Mouse (Mus musculus) liver, postnatal 0 days (tissue): ENCODE measurements at regions not wholly inside any gene's neighbourhood (a gene's known extent, or its start where the extent isn't known, plus 50 kb on each side); places are given as distances from the start of the nearest gene placed in this dataset.

ENCODE experiments used
- ATAC-seq: fragments of 200-750 bp; cut with Nextera tagmentation; 2 replicates; pipeline ENCODE4 v1.8.0; 2017; ENCODE audit warnings: mild to moderate bottlenecking, moderate library complexity
- DNase-seq: peaks from one replicate; pipeline ENCODE4 v3.0.0-alpha.2; 2016
- H3K27ac ChIP-seq: fragments of 300-500 bp; sonication (generic); 2 replicates; pipeline ENCODE4 v1.5.1; 2014; ENCODE audit warnings: antibody characterized with exemption, moderate library complexity, mild to moderate bottlenecking, low read depth
- H3K27me3 ChIP-seq: fragments of 300-500 bp; sonication (generic); 2 replicates; pipeline ENCODE4 v1.6.1; 2014; ENCODE audit warnings: low read length, control low read depth, mixed read lengths; ENCODE audit not compliant: insufficient read depth
- H3K36me3 ChIP-seq: fragments of 300-500 bp; sonication (generic); replicated peaks from 2 replicates; pipeline ENCODE4 v1.6.1; 2014; ENCODE audit warnings: mild to moderate bottlenecking, control low read depth, low read length, moderate library complexity, mixed read lengths; ENCODE audit not compliant: insufficient read depth
- H3K4me1 ChIP-seq: fragments of 300-500 bp; sonication (generic); 2 replicates; pipeline ENCODE4 v1.6.1; 2014; ENCODE audit warnings: antibody characterized with exemption, mild to moderate bottlenecking, control low read depth; ENCODE audit not compliant: insufficient read depth
- H3K4me2 ChIP-seq: fragments of 300-500 bp; sonication (generic); 2 replicates; pipeline ENCODE4 v1.6.1; 2014; ENCODE audit warnings: low read depth, mild to moderate bottlenecking, low read length, moderate library complexity, mixed read lengths
- H3K4me3 ChIP-seq: fragments of 300-500 bp; sonication (generic); 2 replicates; pipeline ENCODE4 v1.5.1; 2014; ENCODE audit warnings: low read depth, low read length
- H3K9ac ChIP-seq: fragments of 300-500 bp; sonication (generic); replicated peaks from 2 replicates; pipeline ENCODE4 v1.6.1; 2014; ENCODE audit warnings: mild to moderate bottlenecking, moderate library complexity
- H3K9me3 ChIP-seq: fragments of 300-500 bp; sonication (generic); 2 replicates; pipeline ENCODE4 v1.6.1; 2016; ENCODE audit warnings: mild to moderate bottlenecking, control low read depth, low read length, mixed read lengths
- CTCF ChIP-seq: sonication (generic); IDR thresholded peaks from 2 replicates; pipeline ENCODE4 v1.5.1; 2016; ENCODE audit warnings: antibody characterized with exemption, low read depth
- EP300 ChIP-seq: IDR thresholded peaks from 2 replicates; pipeline ENCODE4 v1.6.1; 2016; ENCODE audit warnings: antibody characterized with exemption, low read depth, mild to moderate bottlenecking
- WGBS: fragments of 180-500 bp; shearing (Covaris S2); extraction: QIAGEN DNeasy Blood & Tissue Kit; methylation state at CpG from one replicate; pipeline ENCODE4 v1.1.7; 2014; ENCODE audit not compliant: insufficient replicate concordance; 5-methylcytosine and 5-hydroxymethylcytosine counted together

GRCm38 (mm10) chr17:79553850-79554249, 57.8 kb upstream of the Rmdn2 start:
- DNase-seq (no peak), ATAC-seq (no peak)
- 74% methylated on average over 2 of the region's 2 CpGs for WGBS
- Histone ChIP-seq H3K36me3 (no peaks in the 10 kb centered on the region), H3K27ac (no peak overlapping the region), H3K27me3 (no peaks in the 10 kb centered on the region), H3K4me1 (no peaks in the 10 kb centered on the region), H3K9ac (no peak overlapping the region), H3K4me3 (no peak overlapping the region), H3K9me3 (no peaks in the 10 kb centered on the region), H3K4me2 (no peak overlapping the region)
- no peak for TF ChIP-seq CTCF
- TF ChIP-seq EP300, result no peak

DNA sequence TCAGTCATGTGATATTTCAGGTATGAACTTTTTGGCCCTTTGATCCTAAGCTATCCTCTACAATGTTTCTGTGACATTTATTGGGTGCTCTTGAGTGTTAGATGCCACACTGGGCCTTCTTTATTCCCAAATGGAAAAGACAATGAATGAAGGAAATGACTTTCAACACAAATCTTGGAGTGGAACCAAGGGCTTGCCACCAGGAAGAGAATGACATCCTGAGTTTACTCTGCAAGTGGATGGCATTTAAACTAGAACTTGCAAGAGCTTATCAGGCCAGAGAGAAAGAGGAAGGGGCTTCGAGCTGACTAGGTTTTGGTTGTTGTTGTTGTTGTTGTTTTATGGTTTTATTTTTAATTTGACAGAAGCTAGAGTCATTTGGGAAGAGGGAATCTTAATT, 56.1 kb upstream of the Rmdn2 start:
- H3K4me3 ChIP-seq, result no peak overlapping the region
- H3K9ac ChIP-seq, result no peak overlapping the region
- H3K27ac ChIP-seq, result no peak overlapping the region
- H3K4me2 ChIP-seq, result no peak overlapping the region
- 54% methylated on average over 1 of the region's 1 CpGs for WGBS
- TF ChIP-seq CTCF, result no peak
- TF ChIP-seq EP300, result no peak
- peaks cover 8% of the 10 kb centered on the region for H3K9me3 ChIP-seq
- H3K27me3 ChIP-seq, result no peaks in the 10 kb centered on the region
- no peak for ATAC-seq
- no peak for DNase-seq
- no peaks in the 10 kb centered on the region for H3K36me3 ChIP-seq
- H3K4me1 ChIP-seq, result no peaks in the 10 kb centered on the region
